Mouse (Mus musculus): ENCODE data around the gene Mid1. TPM values are rescaled to one million over a fixed set of nuclear protein-coding genes. Genes with fewer than 3 reads are reported as not detected.
"Not testable (repeated sequence)": the region's sequence is repeated elsewhere in the genome, so short reads cannot be mapped to it uniquely, and the experiment has no call there.

Gene Mid1
- polyA plus RNA-seq, 1 experiment from 2014 or later = 1.7 TPM

GRCm38 (mm10) chrX:170010581-170011528 lies 325.9 kb downstream of the Mid1 start:
- H3K9me3 ChIP-seq (ENCODE audit: low read length) = peaks cover 17% of the 10 kb centered on the region
- peak; percentile 26 for DNase-seq (ENCODE audit: low spot score)
- not testable (repeated sequence) for H3K4me1 ChIP-seq (ENCODE audit: insufficient read depth, low read depth, low read length); H3K4me3 ChIP-seq (ENCODE audit: low read depth, low read length); H3K27ac ChIP-seq (ENCODE audit: low read length); ATAC-seq; H3K27me3 ChIP-seq (replicated peaks; ENCODE audit: insufficient read depth, low read length); H3K4me2 ChIP-seq (replicated peaks; ENCODE audit: low read depth, low read length); H3K9ac ChIP-seq (replicated peaks; ENCODE audit: low read depth); H3K36me3 ChIP-seq (ENCODE audit: insufficient read depth, low read length)
- TF ChIP-seq CTCF (IDR thresholded peaks at IDR 0.05) = peak; percentile 50
- WGBS = 82% methylated on average over 90 of the region's 97 CpGs

GRCm38 (mm10) chrX:170011529-170011879 lies 326.5 kb downstream of the Mid1 start:
- H3K36me3 ChIP-seq (ENCODE audit: insufficient read depth, low read length); H3K4me1 ChIP-seq (ENCODE audit: insufficient read depth, low read depth, low read length); H3K4me2 ChIP-seq (replicated peaks; ENCODE audit: low read depth, low read length); DNase-seq (ENCODE audit: low spot score); H3K27ac ChIP-seq (ENCODE audit: low read length); ATAC-seq; H3K27me3 ChIP-seq (replicated peaks; ENCODE audit: insufficient read depth, low read length); H3K4me3 ChIP-seq (ENCODE audit: low read depth, low read length); H3K9ac ChIP-seq (replicated peaks; ENCODE audit: low read depth): not testable (repeated sequence)
- 92% methylated on average over 8 of the region's 10 CpGs for WGBS
- H3K9me3 ChIP-seq (ENCODE audit: low read length) = peaks cover 17% of the 10 kb centered on the region

GRCm38 (mm10) chrX:170013421-170013820 lies 328.4 kb downstream of the Mid1 start:
- H3K4me3 ChIP-seq (ENCODE audit: low read depth, low read length); H3K27me3 ChIP-seq (replicated peaks; ENCODE audit: insufficient read depth, low read length); DNase-seq (ENCODE audit: low spot score); ATAC-seq; H3K27ac ChIP-seq (ENCODE audit: low read length); H3K4me1 ChIP-seq (ENCODE audit: insufficient read depth, low read depth, low read length); H3K4me2 ChIP-seq (replicated peaks; ENCODE audit: low read depth, low read length); H3K9ac ChIP-seq (replicated peaks; ENCODE audit: low read depth): not testable (repeated sequence)
- Histone ChIP-seq H3K9me3 (ENCODE audit: low read length) (peaks cover 17% of the 10 kb centered on the region), H3K36me3 (ENCODE audit: insufficient read depth, low read length) (peaks cover 12% of the 10 kb centered on the region)
- 83% methylated on average over 13 of the region's 13 CpGs for WGBS

GRCm38 (mm10) chrX:170014038-170014437 lies 329.0 kb downstream of the Mid1 start:
- H3K27me3 ChIP-seq (replicated peaks; ENCODE audit: insufficient read depth, low read length); H3K4me3 ChIP-seq (ENCODE audit: low read depth, low read length); H3K27ac ChIP-seq (ENCODE audit: low read length); H3K4me1 ChIP-seq (ENCODE audit: insufficient read depth, low read depth, low read length); ATAC-seq; DNase-seq (ENCODE audit: low spot score); H3K9ac ChIP-seq (replicated peaks; ENCODE audit: low read depth); H3K4me2 ChIP-seq (replicated peaks; ENCODE audit: low read depth, low read length): not testable (repeated sequence)
- Histone ChIP-seq H3K9me3 (ENCODE audit: low read length) (peaks cover 23% of the 10 kb centered on the region), H3K36me3 (ENCODE audit: insufficient read depth, low read length) (peaks cover 18% of the 10 kb centered on the region)
- WGBS = 94% methylated on average over 12 of the region's 13 CpGs

- H3K36me3 ChIP-seq (ENCODE audit: insufficient read depth, low read length) = peaks cover 22% of the 10 kb centered on the region
These were observed 330.9 kb downstream of the Mid1 start for GRCm38 (mm10) chrX:170015883-170016282.

GRCm38 (mm10) chrX:170017333-170018245 lies 332.6 kb downstream of the Mid1 start:
- not testable (repeated sequence) for H3K4me1 ChIP-seq (ENCODE audit: insufficient read depth, low read depth, low read length); H3K9ac ChIP-seq (replicated peaks; ENCODE audit: low read depth); H3K27ac ChIP-seq (ENCODE audit: low read length); H3K27me3 ChIP-seq (replicated peaks; ENCODE audit: insufficient read depth, low read length); H3K4me3 ChIP-seq (ENCODE audit: low read depth, low read length); H3K4me2 ChIP-seq (replicated peaks; ENCODE audit: low read depth, low read length)
- ATAC-seq (peak; percentile 63), DNase-seq (ENCODE audit: low spot score) (peak; percentile 39)
- 65% methylated on average over 27 of the region's 27 CpGs for WGBS
- TF ChIP-seq CTCF (IDR thresholded peaks at IDR 0.05) = peak; percentile 78
- Histone ChIP-seq H3K9me3 (ENCODE audit: low read length) (peaks cover 13% of the 10 kb centered on the region), H3K36me3 (ENCODE audit: insufficient read depth, low read length) (peaks cover 25% of the 10 kb centered on the region)

More at GRCm38 (mm10) chrX:170015883-170016282, 330.9 kb downstream of the Mid1 start:
- ATAC-seq; H3K4me3 ChIP-seq (ENCODE audit: low read depth, low read length); H3K4me2 ChIP-seq (replicated peaks; ENCODE audit: low read depth, low read length); H3K4me1 ChIP-seq (ENCODE audit: insufficient read depth, low read depth, low read length); DNase-seq (ENCODE audit: low spot score); H3K9ac ChIP-seq (replicated peaks; ENCODE audit: low read depth); H3K27ac ChIP-seq (ENCODE audit: low read length); H3K27me3 ChIP-seq (replicated peaks; ENCODE audit: insufficient read depth, low read length): not testable (repeated sequence)
- 92% methylated on average over 12 of the region's 12 CpGs for WGBS
- H3K9me3 ChIP-seq (ENCODE audit: low read length) = peaks cover 16% of the 10 kb centered on the region
